Mouse (Mus musculus) midbrain, embryonic 15.5 days (tissue): ENCODE data around the gene Vti1a. TPM values are rescaled to one million over a fixed set of nuclear protein-coding genes. Genes with fewer than 3 reads are reported as not detected.

Experiments used
- ATAC-seq: fragments of 200-750 bp; cut with Nextera tagmentation; replicated peaks from 2 replicates; pipeline ENCODE4 v1.8.0; 2017; ENCODE audit warnings: moderate TSS enrichment
- H3K27ac ChIP-seq: fragments of 300-500 bp; sonication (generic); 2 replicates; pipeline ENCODE4 v1.5.1; 2015; ENCODE audit warnings: mild to moderate bottlenecking, inconsistent platforms
- H3K27me3 ChIP-seq: fragments of 300-500 bp; sonication (generic); replicated peaks from 2 replicates; pipeline ENCODE4 v1.6.1; 2015; ENCODE audit warnings: inconsistent platforms
- H3K36me3 ChIP-seq: fragments of 300-500 bp; sonication (generic); replicated peaks from 2 replicates; pipeline ENCODE4 v1.6.1; 2015; ENCODE audit warnings: inconsistent platforms
- H3K4me1 ChIP-seq: fragments of 300-500 bp; sonication (generic); 2 replicates; pipeline ENCODE4 v1.6.1; 2015; ENCODE audit warnings: inconsistent platforms
- H3K4me2 ChIP-seq: fragments of 300-500 bp; sonication (generic); 2 replicates; pipeline ENCODE4 v1.6.1; 2015; ENCODE audit warnings: inconsistent platforms, mild to moderate bottlenecking, moderate library complexity
- H3K4me3 ChIP-seq: fragments of 300-500 bp; sonication (generic); 2 replicates; pipeline ENCODE4 v1.5.1; 2015; ENCODE audit warnings: mild to moderate bottlenecking, inconsistent platforms
- H3K9ac ChIP-seq: fragments of 300-500 bp; sonication (generic); 2 replicates; pipeline ENCODE4 v1.6.1; 2015; ENCODE audit warnings: mild to moderate bottlenecking, inconsistent platforms
- H3K9me3 ChIP-seq: fragments of 300-500 bp; sonication (generic); 2 replicates; pipeline ENCODE4 v1.6.1; 2016; ENCODE audit warnings: inconsistent platforms
- WGBS: fragments of 180-500 bp; shearing (Covaris S2); methylation state at CpG from one replicate; pipeline ENCODE4 v1.1.7; 2015; ENCODE audit warnings: mixed read lengths; 5-methylcytosine and 5-hydroxymethylcytosine counted together
- polyA plus RNA-seq: library from polyadenylated mRNA; unstranded; fragments of >200 nt; fragmentation: Nextera tagmentation; extraction: Ambion mirVana; gene quantifications from 2 replicates; pipeline ENCODE4 v1.2.1, GENCODE M21; 2015

Gene Vti1a
- polyA plus RNA-seq, 1 experiment from 2014 or later: 40.6 TPM

DNA sequence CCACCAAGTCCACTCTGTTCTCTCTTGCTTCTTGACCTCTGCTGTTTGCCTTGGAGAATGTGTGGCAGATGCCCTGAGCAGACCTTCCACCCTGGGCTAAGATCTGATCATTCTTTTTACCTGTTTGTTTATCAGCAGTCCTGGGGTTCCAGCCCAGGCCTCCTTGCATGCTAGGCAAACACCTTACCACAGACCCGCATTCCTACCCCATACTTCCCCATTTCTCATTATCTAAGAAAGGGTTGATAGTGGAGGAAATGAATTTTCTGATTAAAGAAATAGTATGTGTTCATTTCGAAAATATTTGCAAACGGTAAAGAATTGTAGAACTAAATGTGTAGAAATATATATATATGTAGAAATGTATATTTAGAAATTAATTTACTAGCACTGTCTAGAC lies 293.7 kb downstream of the Vti1a start:
- WGBS: 93% methylated on average over 3 of the region's 3 CpGs
- H3K4me3 ChIP-seq: no peak overlapping the region
- no peak overlapping the region for H3K27ac ChIP-seq
- H3K4me1 ChIP-seq: peaks cover 16% of the 10 kb centered on the region
- H3K36me3 ChIP-seq: no peaks in the 10 kb centered on the region
- H3K4me2 ChIP-seq: no peak overlapping the region
- no peak for ATAC-seq
- H3K9ac ChIP-seq: no peak overlapping the region
- no peaks in the 10 kb centered on the region for H3K9me3 ChIP-seq
- no peaks in the 10 kb centered on the region for H3K27me3 ChIP-seq

GRCm38 (mm10) chr19:55615743-55616142 lies 299.6 kb downstream of the Vti1a start:
- no peak for ATAC-seq

GRCm38 (mm10) chr19:55616276-55616675 lies 300.2 kb downstream of the Vti1a start:
- no peak for ATAC-seq
- H3K27ac ChIP-seq: no peak overlapping the region

More at GRCm38 (mm10) chr19:55615743-55616142, 299.6 kb downstream of the Vti1a start:
- WGBS: 80% methylated on average over 5 of the region's 5 CpGs
- H3K4me1 ChIP-seq: peaks cover 12% of the 10 kb centered on the region
- H3K27ac ChIP-seq: no peak overlapping the region
- H3K36me3 ChIP-seq: no peaks in the 10 kb centered on the region
- no peak overlapping the region for H3K4me2 ChIP-seq
- no peak overlapping the region for H3K9ac ChIP-seq
- no peaks in the 10 kb centered on the region for H3K9me3 ChIP-seq
- no peaks in the 10 kb centered on the region for H3K27me3 ChIP-seq
- H3K4me3 ChIP-seq: no peak overlapping the region

GRCm38 (mm10) chr19:55616937-55617336 lies 300.8 kb downstream of the Vti1a start:
- Histone ChIP-seq H3K9ac (no peak overlapping the region), H3K4me2 (no peak overlapping the region), H3K4me1 (peaks cover 16% of the 10 kb centered on the region), H3K9me3 (no peaks in the 10 kb centered on the region), H3K27ac (no peak overlapping the region), H3K27me3 (no peaks in the 10 kb centered on the region), H3K4me3 (no peak overlapping the region), H3K36me3 (no peaks in the 10 kb centered on the region)
- 78% methylated on average over 8 of the region's 8 CpGs for WGBS
- ATAC-seq: no peak

More at GRCm38 (mm10) chr19:55616276-55616675, 300.2 kb downstream of the Vti1a start:
- WGBS: 86% methylated on average over 7 of the region's 7 CpGs
- H3K4me2 ChIP-seq: no peak overlapping the region
- peaks cover 16% of the 10 kb centered on the region for H3K4me1 ChIP-seq
- no peaks in the 10 kb centered on the region for H3K27me3 ChIP-seq
- H3K4me3 ChIP-seq: no peak overlapping the region
- H3K36me3 ChIP-seq: no peaks in the 10 kb centered on the region
- no peak overlapping the region for H3K9ac ChIP-seq
- H3K9me3 ChIP-seq: no peaks in the 10 kb centered on the region

GRCm38 (mm10) chr19:55618546-55618945 lies 302.5 kb downstream of the Vti1a start:
- ATAC-seq: no peak
- H3K9ac ChIP-seq: no peak overlapping the region
- H3K4me1 ChIP-seq: peaks cover 25% of the 10 kb centered on the region
- no peak overlapping the region for H3K27ac ChIP-seq
- H3K4me3 ChIP-seq: no peak overlapping the region
- H3K4me2 ChIP-seq: no peak overlapping the region
- H3K36me3 ChIP-seq: no peaks in the 10 kb centered on the region
- H3K9me3 ChIP-seq: no peaks in the 10 kb centered on the region
- no peaks in the 10 kb centered on the region for H3K27me3 ChIP-seq
- WGBS: 97% methylated on average over 7 of the region's 7 CpGs

DNA sequence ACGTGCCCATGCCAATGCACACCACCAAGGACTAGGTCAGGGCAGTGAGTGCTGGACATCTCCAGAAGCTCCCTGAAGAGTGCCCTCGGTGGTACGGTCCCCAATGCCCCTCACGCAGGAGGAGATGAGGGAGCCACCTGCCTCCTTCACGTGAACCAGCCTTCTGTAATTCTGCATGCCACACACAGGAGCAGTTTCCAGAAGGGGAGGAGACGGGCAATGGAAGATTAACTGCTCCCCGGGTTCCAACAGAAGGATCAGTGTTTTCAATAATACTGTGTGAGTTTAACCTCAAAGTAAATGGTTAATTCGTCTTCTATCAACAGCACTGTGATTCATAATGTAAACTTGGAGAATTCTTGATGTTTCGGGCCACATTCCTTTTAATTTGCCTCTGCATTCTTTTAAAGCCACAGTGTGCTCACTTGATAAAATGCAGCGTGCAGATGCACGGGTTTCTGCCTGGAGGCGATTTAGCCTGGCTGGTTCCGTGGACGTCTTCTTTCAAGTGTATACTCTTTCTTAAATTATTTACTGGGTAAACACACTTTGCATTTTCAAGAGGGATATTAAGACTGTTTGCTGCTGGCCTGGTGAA lies 304.4 kb downstream of the Vti1a start:
- no peak overlapping the region for H3K4me2 ChIP-seq
- no peaks in the 10 kb centered on the region for H3K9me3 ChIP-seq
- no peak for ATAC-seq
- H3K27me3 ChIP-seq: no peaks in the 10 kb centered on the region
- WGBS: 51% methylated on average over 14 of the region's 14 CpGs
- H3K9ac ChIP-seq: no peak overlapping the region
- H3K36me3 ChIP-seq: no peaks in the 10 kb centered on the region
- H3K27ac ChIP-seq: peak overlapping the region; percentile 45
- H3K4me3 ChIP-seq: no peak overlapping the region
- peaks cover 40% of the 10 kb centered on the region for H3K4me1 ChIP-seq

DNA sequence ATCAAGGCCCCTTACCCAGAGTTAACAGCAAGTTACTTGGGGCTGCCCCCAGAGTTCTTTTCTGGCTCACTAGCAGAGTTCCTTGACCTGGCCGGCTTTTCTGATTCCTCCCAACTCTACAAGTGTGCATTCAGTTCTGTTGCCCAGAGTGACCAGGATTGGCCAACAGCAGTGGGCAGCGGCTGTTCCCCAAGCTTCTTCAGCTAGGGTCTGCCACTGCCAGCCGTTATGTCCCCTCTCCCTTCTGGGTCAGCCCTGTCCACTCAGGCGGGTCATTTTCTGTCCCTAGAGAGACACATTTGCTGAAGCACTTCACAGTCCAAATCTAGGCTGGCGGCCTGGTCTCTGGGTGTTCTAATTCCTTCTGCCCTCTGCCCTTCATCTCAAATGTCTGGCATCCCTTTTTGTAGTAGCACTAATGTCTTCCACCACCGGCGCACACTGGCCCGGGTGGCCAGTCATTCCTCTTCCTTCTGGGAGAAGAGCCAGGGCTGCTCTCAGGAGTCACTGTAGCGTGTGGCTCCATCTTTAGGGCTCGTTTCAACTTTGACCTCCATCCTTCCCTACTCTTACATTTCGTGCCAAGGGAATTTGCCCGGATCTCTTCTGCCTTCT lies 305.0 kb downstream of the Vti1a start:
- H3K36me3 ChIP-seq: no peaks in the 10 kb centered on the region
- peaks cover 46% of the 10 kb centered on the region for H3K4me1 ChIP-seq
- 0 out of 2 replicates have a peak overlapping the region, but pooled peaks have one; percentile 45 for H3K27ac ChIP-seq
- ATAC-seq: no peak
- no peaks in the 10 kb centered on the region for H3K9me3 ChIP-seq
- no peak overlapping the region for H3K4me2 ChIP-seq
- no peak overlapping the region for H3K4me3 ChIP-seq
- no peak overlapping the region for H3K9ac ChIP-seq
- WGBS: 76% methylated on average over 12 of the region's 12 CpGs
- no peaks in the 10 kb centered on the region for H3K27me3 ChIP-seq

- peak overlapping the region; percentile 34; the same call in 1 of the 2 replicates for H3K27ac ChIP-seq
- no peak overlapping the region for H3K9ac ChIP-seq
- WGBS: 71% methylated on average over 18 of the region's 18 CpGs
- no peaks in the 10 kb centered on the region for H3K9me3 ChIP-seq
- H3K4me2 ChIP-seq: no peak overlapping the region
- peaks cover 62% of the 10 kb centered on the region for H3K4me1 ChIP-seq
- ATAC-seq: no peak
- H3K27me3 ChIP-seq: no peaks in the 10 kb centered on the region
- no peaks in the 10 kb centered on the region for H3K36me3 ChIP-seq
- no peak overlapping the region for H3K4me3 ChIP-seq
These were observed 306.7 kb downstream of the Vti1a start for GRCm38 (mm10) chr19:55622821-55623220.

GRCm38 (mm10) chr19:55623605-55624004 lies 307.5 kb downstream of the Vti1a start:
- Histone ChIP-seq H3K27ac (0 out of 2 replicates have a peak overlapping the region, but pooled peaks have one; percentile 34), H3K4me2 (no peak overlapping the region), H3K4me3 (no peak overlapping the region), H3K36me3 (no peaks in the 10 kb centered on the region), H3K9me3 (no peaks in the 10 kb centered on the region), H3K9ac (no peak overlapping the region), H3K27me3 (no peaks in the 10 kb centered on the region), H3K4me1 (peaks cover 65% of the 10 kb centered on the region)
- no peak for ATAC-seq
- WGBS: 60% methylated on average over 13 of the region's 13 CpGs

- 31% methylated on average over 16 of the region's 16 CpGs for WGBS
- Histone ChIP-seq H3K9ac (no peak overlapping the region), H3K27me3 (no peaks in the 10 kb centered on the region), H3K4me2 (peak overlapping the region; percentile 35), H3K27ac (peak overlapping the region; percentile 85), H3K9me3 (no peaks in the 10 kb centered on the region), H3K4me1 (peaks cover 55% of the 10 kb centered on the region), H3K36me3 (no peaks in the 10 kb centered on the region), H3K4me3 (no peak overlapping the region)
- peak; percentile 68 for ATAC-seq
These were observed 310.4 kb downstream of the Vti1a start for GRCm38 (mm10) chr19:55626483-55626882.

DNA sequence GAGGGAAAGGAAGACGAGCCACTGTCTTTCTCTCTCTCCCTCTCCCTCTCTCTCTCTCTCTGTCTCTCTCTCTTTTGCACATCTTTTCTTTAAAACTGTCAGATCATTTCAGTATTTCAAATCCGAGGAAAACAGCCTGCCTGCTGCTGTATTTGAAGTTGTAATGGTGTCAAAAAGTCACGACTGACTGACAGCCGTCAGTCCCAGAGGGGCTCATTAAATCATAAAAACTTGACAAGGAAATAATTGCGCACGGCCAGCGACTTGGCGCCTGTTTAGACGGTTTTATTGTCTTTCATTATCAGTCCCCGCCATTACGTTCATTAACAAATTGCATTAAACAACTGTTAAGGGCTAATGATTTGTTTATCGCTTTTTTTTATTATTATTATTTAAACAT lies 310.9 kb downstream of the Vti1a start:
- peaks cover 55% of the 10 kb centered on the region for H3K4me1 ChIP-seq
- no peaks in the 10 kb centered on the region for H3K36me3 ChIP-seq
- peak overlapping the region; percentile 85 for H3K27ac ChIP-seq
- ATAC-seq: peak; percentile 43
- no peaks in the 10 kb centered on the region for H3K27me3 ChIP-seq
- peak overlapping the region; percentile 35 for H3K4me2 ChIP-seq
- H3K9ac ChIP-seq: no peak overlapping the region
- WGBS: 31% methylated on average over 12 of the region's 12 CpGs
- H3K4me3 ChIP-seq: no peak overlapping the region
- H3K9me3 ChIP-seq: no peaks in the 10 kb centered on the region

GRCm38 (mm10) chr19:55635488-55635887 lies 319.4 kb downstream of the Vti1a start:
- H3K4me1 ChIP-seq: peaks cover 5% of the 10 kb centered on the region; the same call in 1 of the 2 replicates
- no peak overlapping the region for H3K27ac ChIP-seq

GRCm38 (mm10) chr19:55640251-55640650 lies 324.2 kb downstream of the Vti1a start:
- H3K4me2 ChIP-seq: no peak overlapping the region
- 0 out of 2 replicates have a peak, but pooled peaks cover 7% of the 10 kb centered on the region for H3K27me3 ChIP-seq
- H3K4me1 ChIP-seq: peaks cover 12% of the 10 kb centered on the region
- ATAC-seq: no peak
- H3K9ac ChIP-seq: no peak overlapping the region
- no peaks in the 10 kb centered on the region for H3K9me3 ChIP-seq
- no peak overlapping the region for H3K4me3 ChIP-seq
- no peak overlapping the region for H3K27ac ChIP-seq
- 90% methylated on average over 6 of the region's 6 CpGs for WGBS
- H3K36me3 ChIP-seq: no peaks in the 10 kb centered on the region

More at GRCm38 (mm10) chr19:55635488-55635887, 319.4 kb downstream of the Vti1a start:
- Histone ChIP-seq H3K36me3 (no peaks in the 10 kb centered on the region), H3K9ac (no peak overlapping the region), H3K4me2 (no peak overlapping the region), H3K9me3 (no peaks in the 10 kb centered on the region), H3K4me3 (no peak overlapping the region), H3K27me3 (no peaks in the 10 kb centered on the region)
- no peak for ATAC-seq
- WGBS: 35% methylated on average over 15 of the region's 15 CpGs
